Mouse (Mus musculus): ENCODE measurements around the gene Cstb. TPM values are rescaled to one million over a fixed set of nuclear protein-coding genes. Genes with fewer than 3 reads are reported as not detected.

Gene Cstb
- total and polyA plus RNA-seq, 3 experiments = 21.4 to 25.1 (median 23.0) TPM

GRCm38 (mm10) chr10:78466647-78467046 is 41.2 kb downstream of the Cstb start:
- H3K36me3 ChIP-seq (ENCODE audit: control insufficient read depth, insufficient read depth, low read length) = no peaks in the 10 kb centered on the region
- no peak for DNase-seq
- no peak overlapping the region for H3K9ac ChIP-seq (ENCODE audit: low read depth, low read length)
- TF ChIP-seq CTCF (IDR thresholded peaks at IDR 0.05) (no peak), POLR2A (IDR thresholded peaks at IDR 0.05; ENCODE audit: insufficient read depth, low read depth, low read length) (no peak), EP300 (IDR thresholded peaks at IDR 0.05; ENCODE audit: insufficient read depth, low read depth, low read length) (no peak)
- WGBS = 84% methylated on average over 9 of the region's 9 CpGs
- H3K4me1 ChIP-seq (ENCODE audit: control insufficient read depth, insufficient read depth, low read length) = peaks cover 11% of the 10 kb centered on the region
- no peak overlapping the region for H3K27ac ChIP-seq
- no peak overlapping the region for H3K4me3 ChIP-seq
- intact Hi-C loops (cut with DNase I) = no loop called here
- H3K79me2 ChIP-seq (replicated peaks; ENCODE audit: control insufficient read depth, insufficient read depth, low read length) = no peaks in the 10 kb centered on the region; the same call in 1 of the 2 replicates
- no peaks in the 10 kb centered on the region for H3K27me3 ChIP-seq (ENCODE audit: control insufficient read depth, insufficient read depth, low read length)

DNA sequence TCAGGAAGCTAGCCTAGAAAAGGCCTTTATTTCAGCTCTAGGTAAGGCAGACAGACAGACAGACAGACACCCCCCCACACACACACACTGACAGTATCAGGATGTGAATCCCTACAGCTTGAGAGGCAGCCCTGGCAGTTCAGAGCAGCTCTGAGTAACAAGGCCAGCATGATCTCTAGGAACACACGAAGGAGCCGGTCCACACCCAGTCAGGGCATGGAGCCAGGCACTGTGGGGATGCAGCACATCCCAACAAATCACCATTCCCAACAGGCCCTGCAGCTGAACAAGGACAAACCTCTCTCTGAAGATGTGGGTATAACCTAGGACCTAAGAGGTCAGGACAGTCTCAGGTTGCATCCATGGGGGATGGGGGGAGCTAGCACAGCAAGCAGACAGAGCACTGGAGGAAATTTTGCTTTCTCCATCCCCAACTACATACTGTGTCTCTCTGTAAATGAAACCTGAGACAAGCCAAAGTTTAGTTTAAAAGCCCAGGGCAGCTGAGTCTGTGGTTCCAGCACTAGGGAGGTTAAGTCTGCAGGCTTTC is 42.4 kb downstream of the Cstb start:
- no peak overlapping the region for H3K4me3 ChIP-seq
- intact Hi-C loops (cut with DNase I) = no loop called here
- no peaks in the 10 kb centered on the region for H3K36me3 ChIP-seq (ENCODE audit: control insufficient read depth, insufficient read depth, low read length)
- no peak for TF ChIP-seq EP300 (IDR thresholded peaks at IDR 0.05; ENCODE audit: insufficient read depth, low read depth, low read length)
- TF ChIP-seq CTCF (IDR thresholded peaks at IDR 0.05) = no peak
- TF ChIP-seq POLR2A (IDR thresholded peaks at IDR 0.05; ENCODE audit: insufficient read depth, low read depth, low read length) = no peak
- no peaks in the 10 kb centered on the region for H3K79me2 ChIP-seq (replicated peaks; ENCODE audit: control insufficient read depth, insufficient read depth, low read length)
- DNase-seq = no peak
- H3K27ac ChIP-seq = no peak overlapping the region
- no peaks in the 10 kb centered on the region for H3K27me3 ChIP-seq (ENCODE audit: control insufficient read depth, insufficient read depth, low read length)
- WGBS = 50% methylated on average over 2 of the region's 2 CpGs
- H3K9ac ChIP-seq (ENCODE audit: low read depth, low read length) = no peak overlapping the region
- peaks cover 11% of the 10 kb centered on the region for H3K4me1 ChIP-seq (ENCODE audit: control insufficient read depth, insufficient read depth, low read length)

- no peak for DNase-seq
- H3K4me3 ChIP-seq = no peak overlapping the region
- H3K36me3 ChIP-seq (ENCODE audit: control insufficient read depth, insufficient read depth, low read length) = no peaks in the 10 kb centered on the region
- TF ChIP-seq POLR2A (IDR thresholded peaks at IDR 0.05; ENCODE audit: insufficient read depth, low read depth, low read length) (no peak), CTCF (IDR thresholded peaks at IDR 0.05) (no peak), EP300 (IDR thresholded peaks at IDR 0.05; ENCODE audit: insufficient read depth, low read depth, low read length) (no peak)
- no peaks in the 10 kb centered on the region for H3K27me3 ChIP-seq (ENCODE audit: control insufficient read depth, insufficient read depth, low read length)
- no peak overlapping the region for H3K27ac ChIP-seq
- H3K79me2 ChIP-seq (replicated peaks; ENCODE audit: control insufficient read depth, insufficient read depth, low read length) = no peaks in the 10 kb centered on the region
- peaks cover 3% of the 10 kb centered on the region for H3K4me1 ChIP-seq (ENCODE audit: control insufficient read depth, insufficient read depth, low read length)
- peak overlapping the region; percentile 31 for H3K9ac ChIP-seq (ENCODE audit: low read depth, low read length)
- intact Hi-C loops (cut with DNase I) = no loop called here
- WGBS = 28% methylated on average over 15 of the region's 15 CpGs
Measured at GRCm38 (mm10) chr10:78470582-78471313, 45.3 kb downstream of the Cstb start.

DNA sequence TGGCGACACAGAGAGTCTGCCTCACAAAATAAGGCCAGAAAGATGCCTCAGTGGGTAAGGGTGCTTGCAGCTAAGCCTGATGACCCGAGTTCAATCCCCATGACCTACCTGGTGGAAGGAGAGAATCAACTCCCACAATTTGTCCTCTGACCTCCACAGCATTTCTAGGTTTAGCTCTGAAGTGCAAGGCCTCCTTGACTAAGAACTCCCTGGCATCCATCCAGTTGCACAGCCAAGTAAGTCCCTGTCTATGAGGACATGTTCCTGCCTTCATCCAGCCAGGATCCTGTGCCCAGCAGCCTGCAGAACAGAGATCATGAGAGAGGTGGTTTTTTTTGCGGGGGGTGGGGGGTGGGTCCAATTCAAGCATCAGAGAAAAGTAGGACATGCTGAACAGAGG is 46.6 kb downstream of the Cstb start:
- Histone ChIP-seq H3K4me3 (no peak overlapping the region), H3K36me3 (ENCODE audit: control insufficient read depth, insufficient read depth, low read length) (no peaks in the 10 kb centered on the region), H3K27me3 (ENCODE audit: control insufficient read depth, insufficient read depth, low read length) (no peaks in the 10 kb centered on the region), H3K79me2 (replicated peaks; ENCODE audit: control insufficient read depth, insufficient read depth, low read length) (no peaks in the 10 kb centered on the region), H3K27ac (no peak overlapping the region), H3K4me1 (ENCODE audit: control insufficient read depth, insufficient read depth, low read length) (peaks cover 3% of the 10 kb centered on the region), H3K9ac (ENCODE audit: low read depth, low read length) (no peak overlapping the region)
- intact Hi-C loops (cut with DNase I) = no loop called here
- TF ChIP-seq CTCF (IDR thresholded peaks at IDR 0.05) = no peak
- TF ChIP-seq POLR2A (IDR thresholded peaks at IDR 0.05; ENCODE audit: insufficient read depth, low read depth, low read length) = no peak
- TF ChIP-seq EP300 (IDR thresholded peaks at IDR 0.05; ENCODE audit: insufficient read depth, low read depth, low read length) = no peak
- 82% methylated on average over 3 of the region's 3 CpGs for WGBS
- no peak for DNase-seq

- no peaks in the 10 kb centered on the region for H3K79me2 ChIP-seq (replicated peaks; ENCODE audit: control insufficient read depth, insufficient read depth, low read length)
- TF ChIP-seq POLR2A (IDR thresholded peaks at IDR 0.05; ENCODE audit: insufficient read depth, low read depth, low read length) = no peak
- no peak for TF ChIP-seq CTCF (IDR thresholded peaks at IDR 0.05)
- TF ChIP-seq EP300 (IDR thresholded peaks at IDR 0.05; ENCODE audit: insufficient read depth, low read depth, low read length) = no peak
- DNase-seq = no peak
- H3K4me3 ChIP-seq = no peak overlapping the region
- H3K4me1 ChIP-seq (ENCODE audit: control insufficient read depth, insufficient read depth, low read length) = peaks cover 3% of the 10 kb centered on the region
- no peaks in the 10 kb centered on the region for H3K36me3 ChIP-seq (ENCODE audit: control insufficient read depth, insufficient read depth, low read length)
- intact Hi-C loops (cut with DNase I) = no loop called here
- 40% methylated on average over 5 of the region's 5 CpGs for WGBS
- H3K27me3 ChIP-seq (ENCODE audit: control insufficient read depth, insufficient read depth, low read length) = no peaks in the 10 kb centered on the region
- no peak overlapping the region for H3K27ac ChIP-seq
- H3K9ac ChIP-seq (ENCODE audit: low read depth, low read length) = no peak overlapping the region
Measured at GRCm38 (mm10) chr10:78473434-78473833, 48.0 kb downstream of the Cstb start.

GRCm38 (mm10) chr10:78474759-78475158 is 49.3 kb downstream of the Cstb start:
- peaks cover 3% of the 10 kb centered on the region for H3K4me1 ChIP-seq (ENCODE audit: control insufficient read depth, insufficient read depth, low read length)
- intact Hi-C loops (cut with DNase I) = no loop called here
- no peak overlapping the region for H3K4me3 ChIP-seq
- H3K27me3 ChIP-seq (ENCODE audit: control insufficient read depth, insufficient read depth, low read length) = no peaks in the 10 kb centered on the region
- no peak overlapping the region for H3K9ac ChIP-seq (ENCODE audit: low read depth, low read length)
- no peak overlapping the region for H3K27ac ChIP-seq
- TF ChIP-seq EP300 (IDR thresholded peaks at IDR 0.05; ENCODE audit: insufficient read depth, low read depth, low read length) = no peak
- 41% methylated on average over 8 of the region's 8 CpGs for WGBS
- DNase-seq = no peak
- H3K79me2 ChIP-seq (replicated peaks; ENCODE audit: control insufficient read depth, insufficient read depth, low read length) = no peaks in the 10 kb centered on the region
- H3K36me3 ChIP-seq (ENCODE audit: control insufficient read depth, insufficient read depth, low read length) = no peaks in the 10 kb centered on the region

All from heart, adult 2 months (tissue).